Mouse (Mus musculus) megakaryocyte progenitor cell, adult 5-6 weeks (primary cell): ENCODE results near the gene Wdr90. TPM values are rescaled to one million over a fixed set of nuclear protein-coding genes. Genes with fewer than 3 reads are reported as not detected.

Experiments
- ATAC-seq: replicated peaks from 2 replicates; pipeline ENCODE4 v1.8.0; 2016; ENCODE audit warnings: mild to moderate bottlenecking, moderate TSS enrichment, inconsistent platforms; ENCODE audit not compliant: poor library complexity
- total RNA-seq, 2 experiments: library from RNA; stranded (forward) in 1 of 2; stranded (reverse) in 1 of 2; fragments of 157-497, 149-512 nt in 1 of 2; fragments of 200-1000 nt in 1 of 2; gene quantifications; 2 replicates each; pipeline versions ENCODE4 v1.2.3 to v1.2.4; 2015 to 2017

The Wdr90 gene
- total RNA-seq, 2 experiments from 2014 or later, result 17.6 to 37.9 TPM

- peak; percentile 71 for ATAC-seq
These were observed 28.6 kb downstream of the Wdr90 start for GRCm38 (mm10) chr17:25832436-25833290.

- no peak for ATAC-seq
These were observed 29.6 kb downstream of the Wdr90 start for GRCm38 (mm10) chr17:25831451-25832281.

GRCm38 (mm10) chr17:25830806-25831431 lies 30.4 kb downstream of the Wdr90 start:
- no peak for ATAC-seq

GRCm38 (mm10) chr17:25830200-25830753 lies 31.0 kb downstream of the Wdr90 start:
- ATAC-seq, result no peak

GRCm38 (mm10) chr17:25829558-25830017 lies 31.7 kb downstream of the Wdr90 start:
- no peak for ATAC-seq

- ATAC-seq, result peak; percentile 56
These were observed 32.4 kb downstream of the Wdr90 start, which contains the start of gene Jmjd8 for GRCm38 (mm10) chr17:25828712-25829557. Gene Jmjd8, plus strand, starts transcription at chr17:25828867.

- ATAC-seq, result no peak
These were observed 33.1 kb downstream of the Wdr90 start for GRCm38 (mm10) chr17:25828223-25828594.

- ATAC-seq, result no peak
These were observed 33.6 kb downstream of the Wdr90 start for GRCm38 (mm10) chr17:25827546-25828222.

GRCm38 (mm10) chr17:25827011-25827410 lies 34.3 kb downstream of the Wdr90 start:
- ATAC-seq, result no peak

GRCm38 (mm10) chr17:25825984-25826570 lies 35.2 kb downstream of the Wdr90 start:
- no peak for ATAC-seq

GRCm38 (mm10) chr17:25825311-25825710 lies 36.0 kb downstream of the Wdr90 start:
- ATAC-seq, result no peak

- no peak for ATAC-seq
These were observed 36.7 kb downstream of the Wdr90 start for GRCm38 (mm10) chr17:25824362-25825142.

- peak; percentile 90 for ATAC-seq
These were observed 37.8 kb downstream of the Wdr90 start, which contains the start of gene Wdr24 for GRCm38 (mm10) chr17:25823452-25823851. Gene Wdr24, plus strand, starts transcription at chr17:25823627.

- peak; percentile 54 for ATAC-seq
These were observed 42.2 kb downstream of the Wdr90 start for GRCm38 (mm10) chr17:25818851-25819780.

- ATAC-seq, result no peak
These were observed 43.6 kb downstream of the Wdr90 start for GRCm38 (mm10) chr17:25817662-25818061.

GRCm38 (mm10) chr17:25813471-25813870 lies 47.8 kb downstream of the Wdr90 start:
- peak; percentile 95 for ATAC-seq

GRCm38 (mm10) chr17:25810890-25811289 lies 50.4 kb downstream of the Wdr90 start:
- ATAC-seq, result no peak
